In genomic region chr8:84660819-84661457, GRCm38 (mm10) we compare ENCODE assay signal across 8 mouse cellular contexts. TPM values are rescaled to one million over a fixed set of nuclear protein-coding genes. Genes with fewer than 3 reads are reported as not detected.
DNase-seq lines count a peak whose midpoint lies in the region; ATAC-seq and TF ChIP-seq lines count a peak whose summit lies in the region.

No protein-coding gene starts in this region.

- DNase-seq in left cerebral cortex, adult 2 months (ENCODE audit: extremely low spot score in 1 of 2, low spot score in 2 of 2) = no peak
- DNase-seq in left cerebral cortex, adult 8-10 months (ENCODE audit: low spot score in 2 of 2) = no peak
- peak; percentile 63 for DNase-seq in heart, postnatal 4 days
- peak; percentile 39 to 51 for DNase-seq in thymus, postnatal 36 days
- no peak for DNase-seq in left cerebral cortex, adult 18-20 months (ENCODE audit: low spot score in 2 of 2)

- peak overlapping the region; percentile 73 for H3K27ac ChIP-seq in left cerebral cortex, adult 2 months
- H3K27ac ChIP-seq in embryonic facial prominence, embryonic 15.5 days (replicated peaks) = peak overlapping the region; percentile 97
- peak overlapping the region; percentile 97 for H3K27ac ChIP-seq in limb, embryonic 12.5 days
- H3K27ac ChIP-seq in midbrain, embryonic 15.5 days = no peak overlapping the region

- intact Hi-C loops in left cerebral cortex, adult 2 months (cut with DNase I) = no loop called here

- TF ChIP-seq CTCF in left cerebral cortex, adult 2 months (IDR thresholded peaks at IDR 0.05) = no peak

- peaks cover 62% of the 10 kb centered on the region for H3K4me1 ChIP-seq in embryonic facial prominence, embryonic 15.5 days
- H3K4me1 ChIP-seq in limb, embryonic 12.5 days (replicated peaks) = peaks cover 59% of the 10 kb centered on the region
- peaks cover 57% of the 10 kb centered on the region for H3K4me1 ChIP-seq in midbrain, embryonic 15.5 days

- H3K27me3 ChIP-seq in embryonic facial prominence, embryonic 15.5 days = no peaks in the 10 kb centered on the region
- H3K27me3 ChIP-seq in limb, embryonic 12.5 days = no peaks in the 10 kb centered on the region
- H3K27me3 ChIP-seq in midbrain, embryonic 15.5 days (replicated peaks) = no peaks in the 10 kb centered on the region; the same call in 1 of the 2 replicates

- peak overlapping the region; percentile 81 for H3K4me2 ChIP-seq in embryonic facial prominence, embryonic 15.5 days (replicated peaks)
- peak overlapping the region; percentile 89 for H3K4me2 ChIP-seq in limb, embryonic 12.5 days
- peak overlapping the region; percentile 73 for H3K4me2 ChIP-seq in midbrain, embryonic 15.5 days

- H3K9ac ChIP-seq in embryonic facial prominence, embryonic 15.5 days = peak overlapping the region; percentile 86
- H3K9ac ChIP-seq in limb, embryonic 12.5 days (replicated peaks) = peak overlapping the region; percentile 96
- peak overlapping the region; percentile 45; the same call in 1 of the 2 replicates for H3K9ac ChIP-seq in midbrain, embryonic 15.5 days

- 2% methylated on average over 20 of the region's 20 CpGs for WGBS in embryonic facial prominence, embryonic 15.5 days
- under 1% methylated on average over 20 of the region's 20 CpGs for WGBS in limb, embryonic 12.5 days
- WGBS in midbrain, embryonic 15.5 days = 3% methylated on average over 20 of the region's 20 CpGs

- H3K36me3 ChIP-seq in embryonic facial prominence, embryonic 15.5 days = no peaks in the 10 kb centered on the region
- H3K36me3 ChIP-seq in limb, embryonic 12.5 days = no peaks in the 10 kb centered on the region
- no peaks in the 10 kb centered on the region for H3K36me3 ChIP-seq in midbrain, embryonic 15.5 days (replicated peaks)

- peak overlapping the region; percentile 81 for H3K4me3 ChIP-seq in left cerebral cortex, adult 2 months
- peak overlapping the region; percentile 60 for H3K4me3 ChIP-seq in embryonic facial prominence, embryonic 15.5 days (replicated peaks)
- peak overlapping the region; percentile 97 for H3K4me3 ChIP-seq in limb, embryonic 12.5 days (replicated peaks)
- H3K4me3 ChIP-seq in midbrain, embryonic 15.5 days = peak overlapping the region; percentile 65

- H3K9me3 ChIP-seq in embryonic facial prominence, embryonic 15.5 days (replicated peaks) = no peaks in the 10 kb centered on the region
- H3K9me3 ChIP-seq in limb, embryonic 12.5 days = no peaks in the 10 kb centered on the region
- H3K9me3 ChIP-seq in midbrain, embryonic 15.5 days = no peaks in the 10 kb centered on the region

- ATAC-seq in embryonic facial prominence, embryonic 15.5 days (ENCODE audit: insufficient number of reproducible peaks, low FRiP score, low TSS enrichment, low read depth) = no peak
- ATAC-seq in limb, embryonic 12.5 days (ENCODE audit: insufficient number of reproducible peaks, insufficient read depth, low FRiP score, low TSS enrichment, low read depth) = no peak
- ATAC-seq in midbrain, embryonic 15.5 days (replicated peaks) = no peak

RNA-seq across cellular contexts. Expression of gene Ier2, which starts 1.7 kb away (rescaled TPM):
- 10 to 100 TPM; 17.5 to 17.9 TPM for total RNA-seq in left cerebral cortex, adult 2 months (2021)
- total RNA-seq in left cerebral cortex, adult 8-10 months (2022) = 10 to 100 TPM in 2 of 4 experiments, 1 to 10 TPM in 2; 5.9 to 15.8 (median 8.9) TPM
- polyA plus RNA-seq in embryonic facial prominence, embryonic 15.5 days (2015; fragmentation: Nextera tagmentation; extraction: Ambion mirVana) = 79.7 and 83.9 TPM in 2 replicates
- 10 to 100 TPM; 33.3 to 35.5 TPM for total RNA-seq in heart, postnatal 4 days (2021)
- 134 and 144 TPM in 2 replicates for polyA plus RNA-seq in limb, embryonic 12.5 days (2016; fragmentation: Nextera tagmentation; extraction: Ambion mirVana)
- 16.9 and 17.8 TPM in 2 replicates for polyA plus RNA-seq in midbrain, embryonic 15.5 days (2015; fragmentation: Nextera tagmentation; extraction: Ambion mirVana)
- 10 to 100 TPM; 15.5 to 19.9 TPM for total RNA-seq in left cerebral cortex, adult 18-20 months (2021)

RNA-seq across cellular contexts. Expression of gene Trmt1, which starts 25.2 kb away (rescaled TPM):
- total RNA-seq in left cerebral cortex, adult 2 months (2021) = 100 to 1,000 TPM; 108 to 115 TPM
- 100 to 1,000 TPM; 101 to 105 (median 103) TPM for total RNA-seq in left cerebral cortex, adult 8-10 months (2022)
- 69.1 and 78.2 TPM in 2 replicates for polyA plus RNA-seq in embryonic facial prominence, embryonic 15.5 days (2015; fragmentation: Nextera tagmentation; extraction: Ambion mirVana)
- total RNA-seq in heart, postnatal 4 days (2021) = 10 to 100 TPM; 47.4 to 48.8 TPM
- polyA plus RNA-seq in limb, embryonic 12.5 days (2016; fragmentation: Nextera tagmentation; extraction: Ambion mirVana) = 63.4 and 66.9 TPM in 2 replicates
- 63.3 and 66.7 TPM in 2 replicates for polyA plus RNA-seq in midbrain, embryonic 15.5 days (2015; fragmentation: Nextera tagmentation; extraction: Ambion mirVana)
- 100 to 1,000 TPM in 1 of 2 experiments, 10 to 100 TPM in 1; 99.1 to 101 TPM for total RNA-seq in left cerebral cortex, adult 18-20 months (2021)

RNA-seq across cellular contexts. Expression of gene Nacc1, which starts 26.7 kb away (rescaled TPM):
- total RNA-seq in left cerebral cortex, adult 2 months (2021) = 10 to 100 TPM; 95.5 to 96.8 TPM
- total RNA-seq in left cerebral cortex, adult 8-10 months (2022) = 10 to 100 TPM; 88.5 to 97.6 (median 93.9) TPM
- polyA plus RNA-seq in embryonic facial prominence, embryonic 15.5 days (2015; fragmentation: Nextera tagmentation; extraction: Ambion mirVana) = 16.7 and 16.9 TPM in 2 replicates
- total RNA-seq in heart, postnatal 4 days (2021) = 10 to 100 TPM; 65.0 to 68.7 TPM
- polyA plus RNA-seq in limb, embryonic 12.5 days (2016; fragmentation: Nextera tagmentation; extraction: Ambion mirVana) = 16.9 and 21.4 TPM in 2 replicates
- 16.3 and 17.2 TPM in 2 replicates for polyA plus RNA-seq in midbrain, embryonic 15.5 days (2015; fragmentation: Nextera tagmentation; extraction: Ambion mirVana)
- 10 to 100 TPM; 93.7 to 99.0 TPM for total RNA-seq in left cerebral cortex, adult 18-20 months (2021)

RNA-seq across cellular contexts. Expression of gene Lyl1, which starts 40.3 kb away (rescaled TPM):
- 1 to 10 TPM; 1.6 to 2.6 TPM for total RNA-seq in left cerebral cortex, adult 2 months (2021)
- total RNA-seq in left cerebral cortex, adult 8-10 months (2022) = 1 to 10 TPM; 2.2 to 4.5 (median 3.4) TPM
- polyA plus RNA-seq in embryonic facial prominence, embryonic 15.5 days (2015; fragmentation: Nextera tagmentation; extraction: Ambion mirVana) = 5.8 and 6.0 TPM in 2 replicates
- 10 to 100 TPM in 1 of 2 experiments, 1 to 10 TPM in 1; 9.6 to 10.6 TPM for total RNA-seq in heart, postnatal 4 days (2021)
- 3.7 and 4.7 TPM in 2 replicates for polyA plus RNA-seq in limb, embryonic 12.5 days (2016; fragmentation: Nextera tagmentation; extraction: Ambion mirVana)
- polyA plus RNA-seq in midbrain, embryonic 15.5 days (2015; fragmentation: Nextera tagmentation; extraction: Ambion mirVana) = 3.4 and 4.2 TPM in 2 replicates
- 1 to 10 TPM; 2.6 TPM for total RNA-seq in left cerebral cortex, adult 18-20 months (2021)

Comparison
In these comparisons a context has a peak if more than half of its experiments do, and no peak if none do; other contexts are left out.
1. DNase-seq: peak in heart, postnatal 4 days (single experiment) and thymus, postnatal 36 days (2 of 2); none in left cerebral cortex, adult 2 months (0 of 2), left cerebral cortex, adult 8-10 months (0 of 2) and left cerebral cortex, adult 18-20 months (0 of 2).
2. H3K9ac ChIP-seq: peak in every context shown above with its lines; median percentile 96 in limb, embryonic 12.5 days; 86 in embryonic facial prominence, embryonic 15.5 days; 45 in midbrain, embryonic 15.5 days.
3. Peak in every context shown above with its lines, with median percentiles within 50 percentile points of each other: H3K4me3 ChIP-seq and H3K4me2 ChIP-seq.